Mouse (Mus musculus) limb, embryonic 10.5 days (tissue): Measurements from ENCODE around the gene Prss8. TPM values are rescaled to one million over a fixed set of nuclear protein-coding genes. Genes with fewer than 3 reads are reported as not detected.

Experiments used
- DNase-seq: peaks from one replicate; pipeline ENCODE4 v3.0.0-alpha.2; 2017; ENCODE audit warnings: low spot score
- H3K27ac ChIP-seq: fragments of 300-500 bp; sonication (generic); 2 replicates; pipeline ENCODE4 v1.5.1; 2016; ENCODE audit warnings: mild to moderate bottlenecking
- H3K27me3 ChIP-seq: fragments of 300-500 bp; sonication (generic); 2 replicates; pipeline ENCODE4 v1.6.1; 2016; ENCODE audit warnings: low read depth, mild to moderate bottlenecking; ENCODE audit not compliant: poor library complexity, severe bottlenecking
- H3K36me3 ChIP-seq: fragments of 300-500 bp; sonication (generic); 2 replicates; pipeline ENCODE4 v1.6.1; 2016; ENCODE audit warnings: mild to moderate bottlenecking, moderate library complexity
- H3K4me1 ChIP-seq: fragments of 300-500 bp; sonication (generic); 2 replicates; pipeline ENCODE4 v1.6.1; 2016
- H3K4me3 ChIP-seq: fragments of 300-500 bp; sonication (generic); 2 replicates; pipeline ENCODE4 v1.5.1; 2016; ENCODE audit warnings: mild to moderate bottlenecking, moderate library complexity
- H3K9me3 ChIP-seq: fragments of 300-500 bp; sonication (generic); replicated peaks from 2 replicates; pipeline ENCODE4 v1.6.1; 2016; ENCODE audit warnings: mild to moderate bottlenecking
- WGBS: fragments of 180-500 bp; shearing (Covaris S2); methylation state at CpG from one replicate; pipeline ENCODE4 v1.1.7; 2016; 5-methylcytosine and 5-hydroxymethylcytosine counted together
- polyA plus RNA-seq: library from polyadenylated mRNA; unstranded; fragments of >200 nt; fragmentation: Nextera tagmentation; extraction: Ambion mirVana; gene quantifications from 2 replicates; pipeline ENCODE4 v1.2.1, GENCODE M21; 2016

Gene Prss8
- polyA plus RNA-seq, 1 experiment from 2014 or later = 6.3 TPM

DNA sequence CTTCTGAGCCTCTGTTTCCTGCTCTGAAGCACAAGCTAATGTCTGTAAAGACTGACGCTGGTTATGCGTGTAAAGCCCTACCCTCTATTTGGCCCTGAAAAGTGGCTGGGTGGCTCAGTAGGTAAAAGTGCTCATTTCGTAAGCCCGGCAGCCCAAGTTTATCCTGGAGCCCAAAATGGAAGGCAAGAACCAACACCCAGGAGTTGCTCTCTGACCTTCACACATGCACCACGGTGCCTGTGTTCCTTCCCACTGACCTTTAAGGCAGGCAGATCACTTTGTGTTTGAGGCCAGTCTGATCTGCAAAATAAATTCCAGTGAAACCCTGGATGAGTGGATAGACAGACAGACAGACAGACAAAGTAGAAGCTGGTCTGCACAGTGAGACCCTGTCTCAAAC, 6.2 kb downstream of the Prss8 start:
- Histone ChIP-seq H3K9me3 (no peaks in the 10 kb centered on the region), H3K36me3 (peaks cover 83% of the 10 kb centered on the region), H3K27me3 (peaks cover 14% of the 10 kb centered on the region), H3K27ac (no peak overlapping the region), H3K4me3 (no peak overlapping the region), H3K4me1 (peaks cover under 1% of the 10 kb centered on the region; the same call in 1 of the 2 replicates)
- 89% methylated on average over 5 of the region's 5 CpGs for WGBS
- no peak for DNase-seq

DNA sequence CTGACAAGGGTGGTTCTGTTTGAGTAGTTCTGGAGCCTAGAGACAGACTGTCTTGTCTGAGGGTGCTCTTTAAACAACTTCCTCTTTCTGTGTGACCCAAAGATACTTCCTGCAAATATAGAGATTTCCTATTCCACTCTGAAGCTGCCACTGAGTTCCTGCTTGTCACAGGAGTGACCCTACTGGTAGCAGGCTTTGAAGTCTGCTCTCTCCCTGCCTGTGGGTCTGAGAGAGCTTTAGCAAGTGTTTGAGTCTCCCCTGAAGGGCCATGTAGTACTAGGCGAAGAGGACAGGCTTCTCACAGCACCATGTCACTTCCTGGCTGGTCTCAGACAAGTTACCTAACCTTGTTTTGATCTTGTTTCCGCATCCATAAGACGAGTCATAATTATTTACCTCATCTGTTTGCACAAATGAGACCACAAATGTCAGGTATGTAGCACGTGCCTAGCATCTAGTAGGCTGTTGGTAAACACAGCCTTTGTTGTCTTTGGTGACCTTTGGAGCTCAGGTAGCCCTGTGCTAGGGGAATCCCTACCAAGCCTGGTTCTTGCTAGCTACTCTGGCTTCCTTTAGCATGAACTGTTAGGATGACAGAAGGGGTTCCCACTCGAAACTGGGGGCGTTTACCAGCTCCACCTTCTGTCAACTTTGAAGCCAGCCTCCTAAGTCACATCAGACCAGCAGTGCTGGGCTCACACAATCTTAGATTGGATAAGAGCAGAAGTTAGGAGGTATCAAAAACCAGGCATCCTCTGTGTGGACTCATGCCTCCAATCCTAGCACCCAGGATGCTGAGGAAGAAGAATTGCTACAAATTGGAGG, 7.2 kb downstream of the Prss8 start:
- Histone ChIP-seq H3K36me3 (peaks cover 89% of the 10 kb centered on the region), H3K9me3 (no peaks in the 10 kb centered on the region)
- 83% methylated on average over 6 of the region's 6 CpGs for WGBS

DNA sequence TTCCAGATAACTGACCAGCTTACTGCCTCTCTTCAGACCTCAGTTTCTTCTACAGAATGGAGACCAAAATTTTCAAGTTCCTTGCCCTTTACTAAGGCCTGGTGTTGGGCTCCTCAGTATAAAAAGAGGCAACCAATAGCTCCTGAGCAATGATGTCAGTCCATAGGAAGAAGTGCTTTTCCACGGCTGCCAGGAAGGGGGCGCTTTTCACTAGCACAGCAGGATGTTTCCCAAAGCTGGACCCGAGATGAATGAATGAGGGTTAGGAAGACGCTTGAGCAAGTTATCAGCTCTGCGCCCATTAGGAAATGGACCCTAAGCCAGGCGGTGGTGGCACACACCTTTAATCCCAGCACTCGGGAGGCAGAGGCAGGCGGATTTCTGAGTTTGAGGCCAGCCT, 8.4 kb downstream of the Prss8 start:
- H3K27me3 ChIP-seq = no peaks in the 10 kb centered on the region
- no peak for DNase-seq
- 70% methylated on average over 8 of the region's 8 CpGs for WGBS
- no peak overlapping the region for H3K4me3 ChIP-seq
- no peaks in the 10 kb centered on the region for H3K9me3 ChIP-seq
- no peaks in the 10 kb centered on the region for H3K4me1 ChIP-seq
- H3K27ac ChIP-seq = no peak overlapping the region
- peaks cover 92% of the 10 kb centered on the region for H3K36me3 ChIP-seq

More for the DNA sequence above, 7.2 kb downstream of the Prss8 start:
- Histone ChIP-seq H3K4me3 (no peak overlapping the region), H3K27ac (no peak overlapping the region), H3K4me1 (no peaks in the 10 kb centered on the region), H3K27me3 (peaks cover 4% of the 10 kb centered on the region)
- no peak for DNase-seq

DNA sequence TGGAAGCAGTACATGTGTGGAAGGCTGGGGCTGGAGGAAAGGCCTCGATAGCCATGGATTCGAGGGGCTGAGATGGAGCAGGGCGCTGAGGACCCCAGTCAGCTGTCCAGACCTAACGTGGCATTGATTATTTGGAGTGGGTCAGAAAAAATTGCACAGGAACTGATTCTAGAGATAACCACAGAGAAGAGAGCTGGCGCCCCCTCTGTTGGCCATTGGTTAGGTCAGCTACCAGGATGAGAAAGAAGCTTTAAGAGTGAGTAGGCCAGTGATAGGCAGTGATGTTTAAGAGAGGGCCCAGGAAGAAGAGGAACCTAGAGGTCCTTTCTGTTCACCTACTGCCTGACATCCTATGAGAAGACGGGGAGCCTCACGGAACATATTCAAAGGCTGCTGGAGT, 10.6 kb downstream of the Prss8 start:
- Histone ChIP-seq H3K9me3 (no peaks in the 10 kb centered on the region), H3K27me3 (no peaks in the 10 kb centered on the region), H3K36me3 (peaks cover 90% of the 10 kb centered on the region), H3K4me3 (no peak overlapping the region), H3K27ac (no peak overlapping the region), H3K4me1 (no peaks in the 10 kb centered on the region)
- DNase-seq = no peak
- WGBS = 77% methylated on average over 7 of the region's 7 CpGs

DNA sequence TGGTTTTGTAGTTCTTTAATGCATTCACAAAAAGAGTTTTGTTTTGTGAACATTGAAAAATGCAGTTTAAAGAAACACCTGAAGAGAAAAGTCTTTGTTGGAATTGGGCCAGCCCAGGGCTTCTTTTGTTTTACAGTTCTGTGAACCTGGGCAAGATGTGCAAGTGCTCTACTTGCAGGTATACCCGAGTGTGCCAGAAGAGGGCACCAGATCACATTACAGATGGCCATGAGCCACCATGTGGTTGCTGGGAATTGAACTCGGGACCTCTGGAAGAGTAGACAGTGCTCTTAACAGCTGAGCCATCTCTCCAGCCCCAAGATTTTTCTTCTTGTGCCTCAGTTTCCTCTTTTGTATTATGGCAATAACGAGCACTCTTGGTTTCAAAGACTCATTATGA, 11.7 kb downstream of the Prss8 start:
- H3K4me1 ChIP-seq = peaks cover 3% of the 10 kb centered on the region
- H3K27ac ChIP-seq = no peak overlapping the region
- H3K4me3 ChIP-seq = no peak overlapping the region
- WGBS = 59% methylated on average over 3 of the region's 3 CpGs
- DNase-seq = peak; percentile 54
- H3K27me3 ChIP-seq = no peaks in the 10 kb centered on the region
- peaks cover 80% of the 10 kb centered on the region for H3K36me3 ChIP-seq
- H3K9me3 ChIP-seq = no peaks in the 10 kb centered on the region

DNA sequence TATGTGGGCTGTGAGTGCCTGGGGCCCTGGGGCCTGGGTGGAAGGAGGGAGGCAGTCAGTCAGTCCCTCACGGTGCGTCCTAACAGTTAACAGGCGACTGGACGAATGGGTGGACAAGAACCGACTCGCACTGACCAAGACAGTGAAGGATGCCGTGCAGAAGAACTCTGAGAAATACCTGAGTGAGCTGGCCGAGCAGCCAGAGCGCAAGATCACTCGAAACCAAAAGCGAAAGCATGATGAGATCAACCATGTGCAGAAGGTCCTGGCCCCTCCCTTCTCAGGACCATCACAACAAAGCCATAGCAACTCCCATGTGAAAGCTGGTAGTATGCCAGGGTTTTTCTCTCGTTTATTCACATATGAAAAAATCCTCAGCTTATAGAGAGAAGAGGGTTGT, 14.6 kb downstream of the Prss8 start:
- peaks cover 12% of the 10 kb centered on the region for H3K4me1 ChIP-seq
- DNase-seq = no peak
- H3K27ac ChIP-seq = no peak overlapping the region
- peaks cover 53% of the 10 kb centered on the region for H3K36me3 ChIP-seq
- 85% methylated on average over 12 of the region's 12 CpGs for WGBS
- H3K9me3 ChIP-seq = no peaks in the 10 kb centered on the region
- no peaks in the 10 kb centered on the region for H3K27me3 ChIP-seq
- H3K4me3 ChIP-seq = no peak overlapping the region

DNA sequence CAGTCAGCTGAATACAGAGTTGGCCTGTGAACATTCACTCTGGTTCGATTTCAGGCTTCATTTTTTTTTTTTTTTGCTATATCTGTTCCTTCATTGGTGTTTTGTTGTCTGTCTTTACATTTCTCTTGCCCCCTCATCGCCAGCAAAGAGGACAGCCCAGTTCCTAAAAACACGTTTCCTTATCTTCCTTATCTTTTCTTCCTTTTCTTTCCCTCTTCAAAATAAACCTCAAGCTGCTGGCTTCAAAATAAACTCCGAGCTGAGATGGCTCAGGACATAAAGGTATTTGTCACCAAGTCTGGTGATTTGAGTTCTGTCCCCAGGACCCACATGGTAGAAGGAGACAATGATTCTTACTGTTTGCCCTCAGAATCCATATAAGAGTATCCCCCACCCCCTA, 17.0 kb downstream of the Prss8 start:
- DNase-seq = no peak
- Histone ChIP-seq H3K4me3 (peak overlapping the region; percentile 87), H3K36me3 (peaks cover 55% of the 10 kb centered on the region), H3K4me1 (peaks cover 12% of the 10 kb centered on the region), H3K27me3 (no peaks in the 10 kb centered on the region), H3K9me3 (no peaks in the 10 kb centered on the region), H3K27ac (peak overlapping the region; percentile 88)
- 38% methylated on average over 4 of the region's 4 CpGs for WGBS

DNA sequence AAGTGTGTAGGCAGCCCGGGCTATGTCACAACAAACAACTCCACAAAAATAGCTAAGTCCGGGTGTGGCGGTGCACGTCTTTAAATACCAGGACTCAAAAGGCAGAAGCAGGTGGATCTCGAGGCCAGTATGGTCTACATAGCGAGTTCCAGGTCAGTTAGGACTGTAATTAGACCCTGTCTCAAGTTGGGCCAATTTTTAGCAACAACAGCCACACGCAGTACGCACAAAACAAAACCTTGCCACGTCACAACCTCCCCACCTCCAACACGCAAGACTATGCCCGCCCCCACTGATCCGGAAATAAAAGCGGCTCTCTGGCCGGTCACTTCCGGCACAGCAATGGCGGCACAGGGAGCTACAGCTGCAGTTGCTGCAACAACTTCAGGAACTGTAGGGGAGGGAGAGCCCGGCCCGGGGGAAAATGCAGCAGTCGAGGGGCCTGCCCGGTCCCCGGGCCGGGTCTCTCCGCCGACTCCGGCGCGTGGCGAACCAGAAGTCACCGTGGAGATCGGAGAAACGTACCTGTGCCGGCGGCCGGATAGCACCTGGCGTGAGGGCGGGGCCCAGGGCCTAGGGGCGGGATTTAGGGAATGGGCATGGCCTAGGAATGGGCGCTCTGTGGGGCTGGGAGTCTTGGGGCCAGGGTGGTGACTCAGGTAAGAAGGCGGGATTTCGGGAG, 17.6 kb downstream of the Prss8 start, which contains the start of gene Kat8:
Gene Kat8, plus strand, starts transcription at position 327 of the 682 bp plus-strand sequence.
- H3K4me3 ChIP-seq = peak within 1 kb of the TSS; percentile 87
- peak within 1 kb of the TSS; percentile 88 for H3K27ac ChIP-seq
- peak; percentile 93 for DNase-seq
- H3K9me3 ChIP-seq = no peaks in the 10 kb centered on the region
- H3K36me3 ChIP-seq = peaks cover 56% of the 10 kb centered on the region
- no peaks in the 10 kb centered on the region for H3K27me3 ChIP-seq
- 1% methylated on average over 40 of the region's 40 CpGs for WGBS
- H3K4me1 ChIP-seq = peaks cover 12% of the 10 kb centered on the region

DNA sequence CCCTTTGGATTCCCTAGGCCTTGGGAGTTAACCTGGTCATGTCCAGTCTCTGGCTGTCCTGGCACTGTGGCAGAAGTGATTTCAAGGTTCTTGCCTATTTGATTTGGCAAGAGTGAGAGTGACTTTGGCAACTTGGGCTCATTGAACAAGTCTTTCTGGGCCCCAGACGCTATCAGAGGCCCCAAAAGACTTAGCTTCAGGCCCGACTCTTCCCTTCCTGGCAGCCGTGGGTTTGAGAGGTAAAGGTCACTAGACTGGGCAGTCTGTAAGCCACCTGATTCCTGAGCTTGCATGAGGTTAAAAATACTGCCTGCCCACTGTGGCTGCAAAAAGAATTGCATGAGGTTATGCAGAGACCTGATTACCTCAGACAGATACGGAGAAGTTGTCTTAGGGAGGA, 21.2 kb downstream of the Prss8 start:
- H3K9me3 ChIP-seq = no peaks in the 10 kb centered on the region
- no peak overlapping the region for H3K27ac ChIP-seq
- DNase-seq = no peak
- no peak overlapping the region for H3K4me3 ChIP-seq
- H3K27me3 ChIP-seq = no peaks in the 10 kb centered on the region
- 91% methylated on average over 4 of the region's 4 CpGs for WGBS
- peaks cover 53% of the 10 kb centered on the region for H3K36me3 ChIP-seq
- peaks cover 29% of the 10 kb centered on the region for H3K4me1 ChIP-seq

DNA sequence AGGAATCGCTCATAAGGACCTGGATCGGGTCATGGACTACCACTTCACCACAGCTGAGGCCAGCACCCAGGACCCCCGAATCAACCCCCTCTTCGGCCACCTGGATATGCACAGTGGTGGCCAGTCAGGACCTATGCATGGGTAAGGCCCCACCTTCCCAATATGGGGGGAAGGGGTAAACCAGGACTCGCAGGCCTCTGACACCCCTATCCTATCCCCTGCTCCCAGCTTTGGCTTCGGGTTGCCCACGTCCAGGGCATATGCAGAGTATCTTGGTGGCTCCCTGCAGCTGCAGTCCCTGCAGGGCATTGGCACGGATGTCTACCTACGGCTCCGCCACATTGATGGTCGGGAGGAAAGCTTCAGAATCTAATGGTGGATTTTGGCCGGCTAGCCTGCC, 22.0 kb downstream of the Prss8 start:
- WGBS = 96% methylated on average over 12 of the region's 12 CpGs
- Histone ChIP-seq H3K36me3 (peaks cover 53% of the 10 kb centered on the region), H3K4me1 (peaks cover 24% of the 10 kb centered on the region), H3K27me3 (no peaks in the 10 kb centered on the region), H3K27ac (no peak overlapping the region), H3K4me3 (no peak overlapping the region), H3K9me3 (no peaks in the 10 kb centered on the region)
- DNase-seq = no peak

DNA sequence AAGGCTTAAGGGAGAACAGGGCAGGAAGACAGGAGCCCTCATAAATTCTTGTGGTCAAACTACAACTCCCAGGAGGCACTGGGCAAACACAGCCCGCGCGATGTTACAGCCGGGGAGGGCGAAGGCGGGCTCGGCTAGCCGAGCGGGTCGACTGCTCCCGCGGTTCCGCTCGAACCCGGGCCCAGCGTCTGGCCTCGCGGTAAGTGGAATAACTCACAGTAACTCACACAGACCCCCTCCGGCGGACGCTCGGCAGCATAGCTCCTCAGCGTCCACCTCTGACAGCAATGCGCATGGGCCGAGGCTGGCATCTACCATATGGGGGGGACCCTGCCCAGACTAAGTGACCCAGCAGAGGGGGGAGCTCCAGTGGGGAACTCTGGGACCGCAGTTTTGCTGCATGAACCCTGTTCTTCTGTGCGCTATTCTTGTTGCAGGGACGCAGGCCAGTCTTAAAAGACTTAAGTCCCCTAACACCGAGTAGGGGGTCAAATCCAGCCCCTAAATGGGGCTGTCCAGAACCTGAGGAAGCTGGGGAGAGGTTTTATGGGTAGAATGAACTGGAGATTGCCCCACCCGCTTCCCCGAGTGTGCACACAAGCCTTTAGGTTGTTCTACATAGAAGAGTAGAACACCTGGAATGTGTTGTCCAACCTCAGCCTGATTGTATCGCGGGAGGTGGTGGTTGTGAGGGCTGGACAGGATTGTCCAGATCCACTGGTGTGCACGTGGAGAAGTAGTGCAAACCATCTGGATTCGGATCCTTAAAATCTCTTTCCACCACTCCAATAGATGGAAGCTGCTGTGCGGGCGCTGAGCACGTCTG, 25.7 kb downstream of the Prss8 start, which contains the start of gene Bckdk:
Gene Bckdk, plus strand, starts transcription at position 112 of the 826 bp plus-strand sequence.
- Histone ChIP-seq H3K4me1 (peaks cover 17% of the 10 kb centered on the region), H3K9me3 (no peaks in the 10 kb centered on the region), H3K27ac (peak within 1 kb of the TSS; percentile 95), H3K4me3 (peak within 1 kb of the TSS; percentile 88), H3K27me3 (no peaks in the 10 kb centered on the region), H3K36me3 (peaks cover 42% of the 10 kb centered on the region)
- WGBS = 8% methylated on average over 38 of the region's 38 CpGs
- peak; percentile 88 for DNase-seq

DNA sequence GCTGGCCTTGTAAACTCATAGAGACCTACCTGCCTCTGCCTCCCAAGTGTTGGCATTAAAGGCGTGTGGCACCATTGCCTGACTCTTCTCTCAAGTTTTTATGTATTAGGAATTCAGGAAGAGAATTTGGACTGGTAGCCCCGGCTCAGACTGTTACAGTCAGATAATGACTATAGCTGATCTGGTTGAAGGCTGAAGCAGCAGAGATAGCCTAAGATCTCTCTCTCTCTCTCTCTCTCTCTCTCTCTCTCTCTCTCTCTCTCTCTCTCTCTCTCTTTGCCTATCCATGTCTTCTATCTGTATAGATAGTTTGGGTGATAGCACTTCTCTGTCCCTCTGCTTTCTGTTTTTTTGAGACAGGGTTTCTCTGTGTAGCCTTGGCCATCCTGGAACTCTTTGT, 28.1 kb downstream of the Prss8 start:
- Histone ChIP-seq H3K27me3 (no peaks in the 10 kb centered on the region), H3K4me1 (peaks cover 17% of the 10 kb centered on the region), H3K36me3 (peaks cover 18% of the 10 kb centered on the region), H3K9me3 (no peaks in the 10 kb centered on the region), H3K4me3 (no peak overlapping the region), H3K27ac (no peak overlapping the region)
- DNase-seq = no peak
- WGBS = 78% methylated on average over 2 of the region's 2 CpGs
